Mouse (Mus musculus): ENCODE measurements around the gene Knl1. TPM values are rescaled to one million over a fixed set of nuclear protein-coding genes. Genes with fewer than 3 reads are reported as not detected.

Knl1 gene
- polyA plus RNA-seq, 1 experiment from 2014 or later, result 39.7 TPM

DNA sequence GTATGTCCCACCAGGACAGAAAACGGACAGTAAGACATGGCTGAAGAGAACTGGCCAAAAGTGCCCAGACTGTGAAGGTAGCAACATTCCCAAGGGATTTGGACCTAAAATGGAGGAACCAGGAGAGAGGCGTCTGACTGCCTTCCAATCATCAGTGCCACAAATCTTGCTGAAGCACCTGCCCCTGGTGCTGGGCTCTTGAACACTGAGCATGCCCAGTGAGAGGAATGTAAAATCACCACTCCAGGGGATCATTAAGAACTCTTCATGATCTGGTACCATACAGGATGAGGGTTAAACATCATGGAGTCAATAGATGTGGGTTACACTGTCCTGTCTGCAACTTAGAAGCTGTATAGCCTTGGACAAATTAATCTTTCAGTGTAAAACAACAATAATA lies 1.8 kb upstream of the Knl1 start:
- no peaks in the 10 kb centered on the region for H3K4me1 ChIP-seq
- no peak overlapping the region for H3K9ac ChIP-seq
- H3K9me3 ChIP-seq (replicated peaks), result no peaks in the 10 kb centered on the region
- ATAC-seq (ENCODE audit: insufficient number of reproducible peaks, low FRiP score, low TSS enrichment, low read depth), result no peak
- no peak overlapping the region for H3K27ac ChIP-seq (replicated peaks)
- H3K36me3 ChIP-seq, result peaks cover 2% of the 10 kb centered on the region; the same call in 1 of the 2 replicates
- 67% methylated on average over 2 of the region's 2 CpGs for WGBS
- H3K27me3 ChIP-seq, result no peaks in the 10 kb centered on the region
- H3K4me3 ChIP-seq (replicated peaks), result no peak overlapping the region
- H3K4me2 ChIP-seq (replicated peaks), result no peak overlapping the region

DNA sequence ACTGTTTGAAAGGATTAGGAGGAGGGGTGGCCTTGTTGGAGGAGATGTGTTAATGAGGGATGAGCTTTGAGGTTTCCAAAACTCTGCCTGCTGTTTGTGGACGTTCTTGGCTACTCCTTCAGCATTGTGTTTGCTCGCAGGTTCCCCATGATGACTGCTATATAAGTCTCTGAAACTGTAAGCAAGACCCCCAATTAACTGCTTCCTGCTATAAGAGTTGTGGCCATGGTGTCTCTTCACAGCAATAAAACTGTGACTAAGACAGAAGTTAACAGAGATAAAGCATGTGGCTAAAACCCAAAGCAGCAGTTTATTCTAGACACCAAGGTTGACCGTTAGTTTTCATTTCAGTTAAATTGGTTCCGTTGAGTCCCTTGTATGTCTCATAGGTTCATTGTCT lies 930 bp downstream of the Knl1 start:
- Histone ChIP-seq H3K27ac (replicated peaks) (0 out of 2 replicates have a peak overlapping the region, but pooled peaks have one; percentile 94), H3K4me1 (no peaks in the 10 kb centered on the region), H3K36me3 (no peaks in the 10 kb centered on the region), H3K4me2 (replicated peaks) (peak overlapping the region; percentile 54), H3K9me3 (replicated peaks) (no peaks in the 10 kb centered on the region), H3K9ac (0 out of 2 replicates have a peak overlapping the region, but pooled peaks have one; percentile 63), H3K27me3 (no peaks in the 10 kb centered on the region), H3K4me3 (replicated peaks) (peak overlapping the region; percentile 86)
- WGBS, result 22% methylated on average over 4 of the region's 4 CpGs
- no peak for ATAC-seq (ENCODE audit: insufficient number of reproducible peaks, low FRiP score, low TSS enrichment, low read depth)

DNA sequence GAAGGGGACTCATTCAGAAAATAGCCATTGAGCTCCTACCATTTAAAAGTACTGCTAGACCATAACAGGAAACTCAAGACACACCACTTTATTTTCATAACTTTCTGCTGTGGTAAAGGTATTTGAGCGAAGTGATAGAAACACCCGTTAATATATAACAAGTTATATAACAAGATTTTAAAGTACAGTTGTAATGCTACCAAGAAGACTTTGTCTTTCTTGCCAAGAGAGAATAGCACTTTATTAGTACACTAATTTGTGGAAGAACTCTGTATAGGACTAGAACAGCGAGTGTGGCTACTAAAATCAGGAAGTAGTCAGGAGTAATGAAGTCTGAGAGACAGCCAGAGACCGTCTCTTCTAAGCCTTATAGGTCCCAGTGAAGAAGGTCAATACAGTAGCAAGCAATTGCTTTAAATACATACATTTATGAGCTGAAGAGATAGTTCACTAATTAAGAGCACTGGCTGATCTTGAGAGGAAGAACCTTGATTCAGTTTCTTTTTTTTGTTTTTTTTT lies 3.3 kb downstream of the Knl1 start:
- ATAC-seq (ENCODE audit: insufficient number of reproducible peaks, low FRiP score, low TSS enrichment, low read depth), result no peak
- 95% methylated on average over 4 of the region's 4 CpGs for WGBS
- no peaks in the 10 kb centered on the region for H3K36me3 ChIP-seq
- H3K4me3 ChIP-seq (replicated peaks), result no peak overlapping the region
- H3K4me2 ChIP-seq (replicated peaks), result no peak overlapping the region
- H3K27me3 ChIP-seq, result no peaks in the 10 kb centered on the region
- H3K27ac ChIP-seq (replicated peaks), result no peak overlapping the region
- no peaks in the 10 kb centered on the region for H3K4me1 ChIP-seq
- H3K9me3 ChIP-seq (replicated peaks), result no peaks in the 10 kb centered on the region
- H3K9ac ChIP-seq, result no peak overlapping the region

DNA sequence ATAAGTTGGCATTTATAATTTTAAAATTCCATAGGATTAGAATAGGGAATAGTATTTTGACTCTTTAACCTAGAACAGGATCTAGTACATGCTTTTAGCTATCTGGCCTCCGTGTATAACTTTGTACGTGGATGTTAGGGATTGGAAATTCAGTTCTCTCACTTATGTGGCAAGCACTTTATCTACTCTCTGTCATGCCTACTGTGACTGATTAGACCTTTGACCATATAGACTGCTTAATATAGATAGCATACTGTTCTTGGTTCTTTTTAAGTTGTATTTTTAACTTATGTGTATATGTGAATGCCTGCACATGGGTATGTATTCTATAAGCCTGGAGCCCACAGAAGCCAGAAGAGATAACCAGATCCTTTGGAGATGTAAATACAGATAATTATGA lies 13.2 kb downstream of the Knl1 start:
- H3K9me3 ChIP-seq (replicated peaks), result no peaks in the 10 kb centered on the region
- 96% methylated on average over 2 of the region's 2 CpGs for WGBS
- H3K4me3 ChIP-seq (replicated peaks), result no peak overlapping the region
- no peaks in the 10 kb centered on the region for H3K4me1 ChIP-seq
- H3K27ac ChIP-seq (replicated peaks), result no peak overlapping the region
- H3K4me2 ChIP-seq (replicated peaks), result no peak overlapping the region
- no peak overlapping the region for H3K9ac ChIP-seq
- H3K27me3 ChIP-seq, result no peaks in the 10 kb centered on the region
- no peak for ATAC-seq (ENCODE audit: insufficient number of reproducible peaks, low FRiP score, low TSS enrichment, low read depth)
- peaks cover 10% of the 10 kb centered on the region; the same call in 1 of the 2 replicates for H3K36me3 ChIP-seq

DNA sequence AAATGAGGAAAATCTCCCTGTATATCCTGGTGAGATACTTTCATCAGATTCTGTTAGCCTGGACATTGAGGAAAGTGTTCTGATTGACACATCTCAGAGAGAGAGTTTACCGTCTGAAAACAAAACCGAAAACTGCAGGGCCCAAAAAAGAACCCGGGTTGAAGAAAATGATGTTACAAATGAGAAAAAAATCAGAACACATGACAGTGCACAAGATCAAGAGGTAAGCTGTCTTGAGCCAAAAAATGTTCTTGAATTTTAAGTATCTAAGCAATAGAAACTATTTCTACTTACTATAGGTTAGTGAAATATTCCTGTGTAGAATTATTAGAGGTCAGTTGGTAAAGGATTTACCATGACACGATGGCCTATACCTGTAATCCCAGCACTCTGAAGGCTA lies 25.5 kb downstream of the Knl1 start:
- H3K4me3 ChIP-seq (replicated peaks), result no peak overlapping the region
- no peak for ATAC-seq (ENCODE audit: insufficient number of reproducible peaks, low FRiP score, low TSS enrichment, low read depth)
- no peak overlapping the region for H3K9ac ChIP-seq
- H3K27me3 ChIP-seq, result no peaks in the 10 kb centered on the region
- H3K36me3 ChIP-seq, result peaks cover 19% of the 10 kb centered on the region; the same call in 1 of the 2 replicates
- H3K4me1 ChIP-seq, result no peaks in the 10 kb centered on the region
- 93% methylated on average over 4 of the region's 4 CpGs for WGBS
- H3K27ac ChIP-seq (replicated peaks), result no peak overlapping the region
- no peak overlapping the region for H3K4me2 ChIP-seq (replicated peaks)
- H3K9me3 ChIP-seq (replicated peaks), result no peaks in the 10 kb centered on the region

DNA sequence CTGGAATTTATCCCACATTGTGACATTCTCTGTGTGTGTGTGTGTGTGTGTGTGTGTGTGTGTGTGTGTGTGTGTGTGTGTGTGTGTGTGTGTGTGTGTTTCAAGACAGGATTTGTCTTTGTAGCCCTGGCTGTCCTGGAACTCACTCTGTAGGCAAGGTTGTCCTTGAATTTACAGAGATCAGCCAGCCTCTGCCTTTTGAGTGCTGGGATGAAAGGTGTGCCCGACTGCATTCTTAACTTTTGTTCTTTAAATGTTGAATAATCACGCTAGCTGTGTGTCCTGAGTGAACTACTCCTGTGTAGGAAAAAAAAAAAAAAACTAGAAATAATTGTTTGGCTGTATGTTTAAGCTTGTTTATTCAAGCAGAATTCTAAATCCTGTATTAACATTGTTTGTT lies 39.2 kb downstream of the Knl1 start:
- Histone ChIP-seq H3K9ac (no peak overlapping the region), H3K4me1 (no peaks in the 10 kb centered on the region), H3K9me3 (replicated peaks) (no peaks in the 10 kb centered on the region), H3K27ac (replicated peaks) (no peak overlapping the region), H3K36me3 (peaks cover 24% of the 10 kb centered on the region), H3K4me2 (replicated peaks) (no peak overlapping the region), H3K4me3 (replicated peaks) (no peak overlapping the region), H3K27me3 (no peaks in the 10 kb centered on the region)
- ATAC-seq (ENCODE audit: insufficient number of reproducible peaks, low FRiP score, low TSS enrichment, low read depth), result no peak
- WGBS, result 95% methylated on average over 2 of the region's 2 CpGs

DNA sequence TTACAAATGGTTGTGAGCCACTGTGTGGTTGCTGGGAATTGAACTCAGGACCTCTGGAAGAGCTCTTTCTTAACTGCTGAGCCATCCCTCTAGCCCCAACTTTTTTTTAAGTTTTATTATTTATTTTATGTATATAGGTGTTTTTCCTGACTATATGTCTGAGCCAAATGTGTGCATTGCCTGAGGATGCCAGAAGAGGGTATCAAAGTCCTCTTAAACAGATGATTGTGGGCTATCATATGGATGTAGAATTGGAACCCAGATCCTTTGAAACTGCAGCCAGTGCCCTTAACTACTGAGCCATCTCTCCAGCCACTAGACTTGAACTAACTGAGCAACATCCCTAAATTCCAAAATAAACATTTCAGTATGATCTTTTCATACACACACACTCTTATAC lies 54.6 kb downstream of the Knl1 start:
- no peak overlapping the region for H3K9ac ChIP-seq
- H3K9me3 ChIP-seq (replicated peaks), result no peaks in the 10 kb centered on the region
- no peak overlapping the region for H3K27ac ChIP-seq (replicated peaks)
- H3K4me1 ChIP-seq, result no peaks in the 10 kb centered on the region
- H3K4me3 ChIP-seq (replicated peaks), result no peak overlapping the region
- no peaks in the 10 kb centered on the region for H3K27me3 ChIP-seq
- ATAC-seq (ENCODE audit: insufficient number of reproducible peaks, low FRiP score, low TSS enrichment, low read depth), result no peak
- H3K4me2 ChIP-seq (replicated peaks), result no peak overlapping the region
- peaks cover 40% of the 10 kb centered on the region for H3K36me3 ChIP-seq

DNA sequence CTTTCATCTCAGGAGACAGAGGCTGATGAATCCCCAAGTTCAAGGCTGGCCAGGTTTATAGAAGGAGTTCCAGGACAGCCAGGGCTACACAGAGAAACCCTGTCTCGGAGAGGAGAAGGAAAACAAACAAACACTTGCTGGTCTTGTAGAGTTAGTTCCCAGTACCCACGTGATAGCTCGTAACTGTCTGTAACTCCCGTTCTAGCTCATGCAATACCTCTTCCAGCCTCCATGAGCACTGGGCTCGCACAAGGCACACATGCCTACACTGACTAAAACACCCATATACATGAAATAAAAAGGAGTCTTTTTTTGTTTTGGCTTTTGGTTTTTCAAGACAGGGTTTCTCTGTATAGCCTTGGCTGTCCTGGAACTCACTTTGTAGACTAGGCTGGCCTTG lies 59.7 kb downstream of the Knl1 start:
- no peaks in the 10 kb centered on the region for H3K9me3 ChIP-seq (replicated peaks)
- H3K27ac ChIP-seq (replicated peaks), result no peak overlapping the region
- peaks cover under 1% of the 10 kb centered on the region; the same call in 1 of the 2 replicates for H3K4me1 ChIP-seq
- peaks cover 31% of the 10 kb centered on the region for H3K36me3 ChIP-seq
- H3K27me3 ChIP-seq, result no peaks in the 10 kb centered on the region
- H3K9ac ChIP-seq, result no peak overlapping the region
- WGBS, result 82% methylated on average over 5 of the region's 5 CpGs
- ATAC-seq (ENCODE audit: insufficient number of reproducible peaks, low FRiP score, low TSS enrichment, low read depth), result no peak
- no peak overlapping the region for H3K4me3 ChIP-seq (replicated peaks)
- H3K4me2 ChIP-seq (replicated peaks), result no peak overlapping the region

DNA sequence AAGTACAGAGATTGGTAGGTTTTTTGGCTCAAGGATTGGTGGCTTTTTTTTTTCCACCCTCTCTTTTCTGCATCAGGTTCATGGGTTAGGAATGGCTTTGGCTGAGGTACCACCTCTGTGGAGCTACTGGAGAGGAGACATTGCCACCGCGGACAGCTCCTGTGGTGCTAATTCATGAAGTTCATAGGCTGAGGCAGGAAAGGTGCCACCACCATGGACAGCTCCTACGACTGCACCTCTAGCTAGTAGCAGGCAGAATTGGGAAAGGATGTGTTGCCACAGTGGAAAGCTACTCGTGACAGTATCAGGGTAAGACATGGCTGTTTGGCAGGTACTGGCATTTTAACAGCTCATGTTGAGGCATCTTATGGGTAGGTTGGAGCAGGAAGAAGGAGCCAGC lies 61.6 kb downstream of the Knl1 start:
- 0 out of 2 replicates have a peak, but pooled peaks cover 13% of the 10 kb centered on the region for H3K36me3 ChIP-seq
- H3K27ac ChIP-seq (replicated peaks), result no peak overlapping the region
- H3K9me3 ChIP-seq (replicated peaks), result no peaks in the 10 kb centered on the region
- ATAC-seq (ENCODE audit: insufficient number of reproducible peaks, low FRiP score, low TSS enrichment, low read depth), result no peak
- H3K9ac ChIP-seq, result no peak overlapping the region
- no peaks in the 10 kb centered on the region for H3K27me3 ChIP-seq
- H3K4me1 ChIP-seq, result peaks cover 11% of the 10 kb centered on the region
- H3K4me2 ChIP-seq (replicated peaks), result no peak overlapping the region
- 62% methylated on average over 4 of the region's 4 CpGs for WGBS
- H3K4me3 ChIP-seq (replicated peaks), result no peak overlapping the region

DNA sequence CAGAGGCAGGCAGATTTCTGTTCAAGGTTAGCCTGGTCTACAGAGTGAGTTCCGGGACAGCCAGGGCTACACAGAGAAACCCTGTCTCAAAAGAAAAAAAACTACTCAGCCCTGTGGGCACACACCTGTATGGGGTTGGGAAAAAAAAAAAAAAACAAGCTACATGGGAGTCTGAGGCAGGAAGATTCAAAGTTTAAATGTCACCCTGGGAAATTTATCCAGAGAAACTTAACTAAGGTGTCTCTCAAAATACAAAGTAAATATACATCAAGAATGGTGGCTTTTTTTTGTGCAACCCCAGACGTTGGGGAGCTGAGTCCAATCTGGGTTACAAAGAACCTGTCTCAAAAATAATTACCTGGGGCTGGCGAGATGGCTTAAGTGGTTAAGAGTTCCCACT lies 64.1 kb downstream of the Knl1 start:
- 0 out of 2 replicates have a peak, but pooled peaks cover 8% of the 10 kb centered on the region for H3K36me3 ChIP-seq
- H3K27me3 ChIP-seq, result no peaks in the 10 kb centered on the region
- H3K9me3 ChIP-seq (replicated peaks), result no peaks in the 10 kb centered on the region
- peaks cover 18% of the 10 kb centered on the region for H3K4me1 ChIP-seq
- no peak overlapping the region for H3K4me3 ChIP-seq (replicated peaks)
- no peak overlapping the region for H3K27ac ChIP-seq (replicated peaks)
- ATAC-seq (ENCODE audit: insufficient number of reproducible peaks, low FRiP score, low TSS enrichment, low read depth), result no peak
- H3K4me2 ChIP-seq (replicated peaks), result no peak overlapping the region
- no peak overlapping the region for H3K9ac ChIP-seq
- 85% methylated on average over 3 of the region's 3 CpGs for WGBS

DNA sequence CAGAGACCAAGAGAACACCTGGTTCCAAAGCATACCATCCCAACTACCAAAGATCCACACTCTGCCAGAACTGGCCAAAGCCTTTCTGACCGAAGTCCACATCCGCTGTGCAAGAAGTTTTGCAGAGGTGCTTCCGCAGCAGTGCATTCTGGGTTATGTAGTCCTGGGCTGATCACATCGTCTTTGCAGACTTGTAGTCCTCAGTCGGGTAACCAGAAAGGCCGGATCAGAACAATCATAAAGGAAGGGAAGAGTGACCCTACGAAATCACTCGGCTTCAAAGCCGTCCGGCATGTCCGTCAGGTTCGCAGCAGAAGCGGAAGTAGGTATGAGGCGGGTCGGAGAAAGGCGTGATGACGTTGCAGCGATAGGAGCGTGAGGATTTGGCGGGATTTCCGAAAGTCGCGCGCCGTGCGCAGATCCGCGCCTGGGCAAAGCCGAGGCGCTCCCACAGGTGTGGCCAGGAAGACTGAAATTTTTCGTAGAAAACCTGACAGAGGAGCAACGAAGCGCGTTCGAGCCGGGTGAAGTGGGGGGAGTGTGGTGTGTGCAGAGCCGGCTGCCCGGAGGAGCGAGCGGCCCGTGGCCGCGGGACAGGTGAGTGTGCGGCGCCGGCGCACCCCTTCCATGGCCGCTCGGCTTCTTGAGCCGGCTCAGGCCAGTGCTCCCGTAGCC lies 65.7 kb downstream of the Knl1 start, which contains the start of gene Rad51:
Gene Rad51, plus strand, starts transcription at position 356 of the 675 bp plus-strand sequence.
- H3K36me3 ChIP-seq, result 0 out of 2 replicates have a peak, but pooled peaks cover 5% of the 10 kb centered on the region
- under 1% methylated on average over 51 of the region's 51 CpGs for WGBS
- peak within 1 kb of the TSS; percentile 82 for H3K4me3 ChIP-seq (replicated peaks)
- peaks cover 18% of the 10 kb centered on the region for H3K4me1 ChIP-seq
- H3K9me3 ChIP-seq (replicated peaks), result no peaks in the 10 kb centered on the region
- peak within 1 kb of the TSS; percentile 98 for H3K4me2 ChIP-seq (replicated peaks)
- peak within 1 kb of the TSS; percentile 53 for H3K9ac ChIP-seq
- H3K27me3 ChIP-seq, result no peaks in the 10 kb centered on the region
- peak within 1 kb of the TSS; percentile 83 for H3K27ac ChIP-seq (replicated peaks)
- ATAC-seq (ENCODE audit: insufficient number of reproducible peaks, low FRiP score, low TSS enrichment, low read depth), result peak; percentile 89
